Mouse (Mus musculus) limb, embryonic 10.5 days (tissue): ENCODE measurements around the gene AK157302. TPM values are rescaled to one million over a fixed set of nuclear protein-coding genes. Genes with fewer than 3 reads are reported as not detected.
"Not testable (repeated sequence)": the region's sequence is repeated elsewhere in the genome, so short reads cannot be mapped to it uniquely, and the experiment has no call there.

Source experiments
- DNase-seq: peaks from one replicate; pipeline ENCODE4 v3.0.0-alpha.2; 2017; ENCODE audit warnings: low spot score
- H3K27ac ChIP-seq: fragments of 300-500 bp; sonication (generic); 2 replicates; pipeline ENCODE4 v1.5.1; 2016; ENCODE audit warnings: mild to moderate bottlenecking
- H3K27me3 ChIP-seq: fragments of 300-500 bp; sonication (generic); 2 replicates; pipeline ENCODE4 v1.6.1; 2016; ENCODE audit warnings: low read depth, mild to moderate bottlenecking; ENCODE audit not compliant: poor library complexity, severe bottlenecking
- H3K36me3 ChIP-seq: fragments of 300-500 bp; sonication (generic); 2 replicates; pipeline ENCODE4 v1.6.1; 2016; ENCODE audit warnings: mild to moderate bottlenecking, moderate library complexity
- H3K4me1 ChIP-seq: fragments of 300-500 bp; sonication (generic); 2 replicates; pipeline ENCODE4 v1.6.1; 2016
- H3K4me3 ChIP-seq: fragments of 300-500 bp; sonication (generic); 2 replicates; pipeline ENCODE4 v1.5.1; 2016; ENCODE audit warnings: mild to moderate bottlenecking, moderate library complexity
- H3K9me3 ChIP-seq: fragments of 300-500 bp; sonication (generic); replicated peaks from 2 replicates; pipeline ENCODE4 v1.6.1; 2016; ENCODE audit warnings: mild to moderate bottlenecking
- WGBS: fragments of 180-500 bp; shearing (Covaris S2); methylation state at CpG from one replicate; pipeline ENCODE4 v1.1.7; 2016; 5-methylcytosine and 5-hydroxymethylcytosine counted together
- microRNA counts: library from miRNA; unstranded; fragments of <30 nt; microRNA quantifications from one replicate; lab custom pipeline; 2017
- microRNA-seq: library from miRNA; unstranded; fragments of <30 nt; microRNA quantifications from one replicate; pipeline ENCODE4, GENCODE M21; 2017
- polyA plus RNA-seq: library from polyadenylated mRNA; unstranded; fragments of >200 nt; fragmentation: Nextera tagmentation; extraction: Ambion mirVana; gene quantifications from 2 replicates; pipeline ENCODE4 v1.2.1, GENCODE M21; 2016

AK157302 gene
- polyA plus RNA-seq, 1 experiment from 2014 or later = 0.28 TPM

- WGBS = 4% methylated on average over 31 of the region's 31 CpGs
- not testable (repeated sequence) for H3K4me1 ChIP-seq, H3K36me3 ChIP-seq, H3K27me3 ChIP-seq, H3K9me3 ChIP-seq
- Histone ChIP-seq H3K27ac (peak within 1 kb of the TSS; percentile 70), H3K4me3 (peak within 1 kb of the TSS; percentile 56)
- peak; percentile 66 for DNase-seq
Observed at GRCm38 (mm10) chr13:21478759-21479670, 16.0 kb upstream of the AK157302 start, which contains the start of the genes Zkscan4 and Gm10065. Gene Zkscan4 (plus strand): TSS chr13:21478907. Gene Gm10065 (minus strand): TSS chr13:21479441.

GRCm38 (mm10) chr13:21486881-21487280, 8.1 kb upstream of the AK157302 start:
- no peaks in the 10 kb centered on the region for H3K9me3 ChIP-seq
- H3K27ac ChIP-seq = no peak overlapping the region
- WGBS = 91% methylated on average over 1 of the region's 1 CpGs
- no peak overlapping the region for H3K4me3 ChIP-seq
- DNase-seq = no peak
- no peaks in the 10 kb centered on the region for H3K4me1 ChIP-seq
- peaks cover 6% of the 10 kb centered on the region; the same call in 1 of the 2 replicates for H3K36me3 ChIP-seq
- H3K27me3 ChIP-seq = no peaks in the 10 kb centered on the region

- WGBS = 95% methylated on average over 5 of the region's 5 CpGs
- Histone ChIP-seq H3K4me3 (no peak overlapping the region), H3K27me3 (no peaks in the 10 kb centered on the region), H3K9me3 (no peaks in the 10 kb centered on the region), H3K4me1 (no peaks in the 10 kb centered on the region), H3K36me3 (no peaks in the 10 kb centered on the region), H3K27ac (no peak overlapping the region)
- no peak for DNase-seq
Observed at GRCm38 (mm10) chr13:21492847-21493246, 2.2 kb upstream of the AK157302 start.

- DNase-seq, H3K27me3 ChIP-seq, H3K9me3 ChIP-seq, H3K4me3 ChIP-seq, H3K27ac ChIP-seq, H3K4me1 ChIP-seq, H3K36me3 ChIP-seq: not testable (repeated sequence)
- 95% methylated on average over 17 of the region's 17 CpGs for WGBS
Observed at GRCm38 (mm10) chr13:21501182-21501581, 6.2 kb downstream of the AK157302 start, which contains the start of gene Gm11273. Gene Gm11273 (minus strand): TSS chr13:21501418.

- DNase-seq = no peak
- 88% methylated on average over 5 of the region's 5 CpGs for WGBS
- Histone ChIP-seq H3K27ac (no peak overlapping the region), H3K27me3 (no peaks in the 10 kb centered on the region), H3K4me1 (peaks cover 7% of the 10 kb centered on the region; the same call in 1 of the 2 replicates), H3K36me3 (no peaks in the 10 kb centered on the region), H3K4me3 (no peak overlapping the region), H3K9me3 (no peaks in the 10 kb centered on the region)
Observed at GRCm38 (mm10) chr13:21502296-21502695, 7.3 kb downstream of the AK157302 start.

GRCm38 (mm10) chr13:21506221-21506649, 11.2 kb downstream of the AK157302 start:
- Histone ChIP-seq H3K27me3 (no peaks in the 10 kb centered on the region), H3K36me3 (no peaks in the 10 kb centered on the region), H3K4me1 (peaks cover 7% of the 10 kb centered on the region; the same call in 1 of the 2 replicates), H3K27ac (peak overlapping the region; percentile 90), H3K4me3 (peak overlapping the region; percentile 67), H3K9me3 (no peaks in the 10 kb centered on the region)
- under 1% methylated on average over 21 of the region's 21 CpGs for WGBS
- peak; percentile 86 for DNase-seq

GRCm38 (mm10) chr13:21530136-21530535, 35.1 kb downstream of the AK157302 start:
- no peak for DNase-seq
- peak overlapping the region; percentile 93 for H3K4me3 ChIP-seq
- H3K4me1 ChIP-seq = peaks cover 8% of the 10 kb centered on the region; the same call in 1 of the 2 replicates
- no peaks in the 10 kb centered on the region for H3K27me3 ChIP-seq
- H3K36me3 ChIP-seq = peaks cover 20% of the 10 kb centered on the region
- no peaks in the 10 kb centered on the region for H3K9me3 ChIP-seq
- WGBS = 57% methylated on average over 7 of the region's 7 CpGs
- H3K27ac ChIP-seq = peak overlapping the region; percentile 99; the same call in 1 of the 2 replicates

GRCm38 (mm10) chr13:21530781-21531201, 35.8 kb downstream of the AK157302 start, which contains the start of gene Zkscan8:
Gene Zkscan8 (minus strand): TSS chr13:21531120.
- peak within 1 kb of the TSS; percentile 93 for H3K4me3 ChIP-seq
- H3K9me3 ChIP-seq = no peaks in the 10 kb centered on the region
- no peaks in the 10 kb centered on the region for H3K27me3 ChIP-seq
- H3K27ac ChIP-seq = peak within 1 kb of the TSS; percentile 99
- peaks cover 8% of the 10 kb centered on the region; the same call in 1 of the 2 replicates for H3K4me1 ChIP-seq
- WGBS = under 1% methylated on average over 39 of the region's 39 CpGs
- peak; percentile 93 for DNase-seq
- peaks cover 14% of the 10 kb centered on the region for H3K36me3 ChIP-seq

- Histone ChIP-seq H3K4me3 (no peak within 1 kb of the TSS), H3K9me3 (no peaks in the 10 kb centered on the region), H3K36me3 (no peaks in the 10 kb centered on the region), H3K27ac (no peak within 1 kb of the TSS), H3K4me1 (no peaks in the 10 kb centered on the region), H3K27me3 (no peaks in the 10 kb centered on the region)
- no peak for DNase-seq
- WGBS = 74% methylated on average over 1 of the region's 1 CpGs
Observed at GRCm38 (mm10) chr13:21542708-21543107, 47.7 kb downstream of the AK157302 start, which contains the start of gene Olfr1366. Gene Olfr1366 (minus strand): TSS chr13:21542808.

MicroRNAs within 50 kb of the gene (microRNA counts, 519-probe panel; counts per million panel counts)
- microRNA mmu-miR-1896 (lab: Ali Mortazavi, UCI) = 3,974 counts per million, percentile 78 among the panel's probes with 10 or more counts

Small RNA genes within 50 kb of the gene (microRNA-seq; reads per million reads assigned to microRNA genes)
- not detected for gene Mir1896

Other genes with a start within 250 kb of the AK157302 start
- not detected in 2 replicates for gene Gpx5, start 202.5 kb upstream of the AK157302 start, polyA plus RNA-seq
- gene Gpx6, start 183.1 kb upstream of the AK157302 start, polyA plus RNA-seq = 0.62 and 0.91 TPM in 2 replicates
- not detected in 2 replicates for gene Olfr1367, start 148.3 kb upstream of the AK157302 start, polyA plus RNA-seq
- gene Zscan12, start 132.4 kb upstream of the AK157302 start, polyA plus RNA-seq = 19.6 and 19.7 TPM in 2 replicates
- gene Zkscan3, start 92.5 kb upstream of the AK157302 start, polyA plus RNA-seq = 88.7 and 100 TPM in 2 replicates
- gene Pgbd1, start 54.2 kb upstream of the AK157302 start, polyA plus RNA-seq = 4.9 and 5.1 TPM in 2 replicates
- gene Zscan26, start 41.5 kb upstream of the AK157302 start, polyA plus RNA-seq = 26.1 and 29.9 TPM in 2 replicates
- 2.0 and 2.4 TPM in 2 replicates for gene Nkapl, start 26.7 kb upstream of the AK157302 start, polyA plus RNA-seq
- gene Zkscan4, start 16.3 kb upstream of the AK157302 start, polyA plus RNA-seq = 2.5 and 3.3 TPM in 2 replicates
- gene Gm10065, start 15.8 kb upstream of the AK157302 start, polyA plus RNA-seq = not detected in 2 replicates
- 3.6 and 5.0 TPM in 2 replicates for gene Gm11273, start 6.2 kb downstream of the AK157302 start, polyA plus RNA-seq
- 6.8 and 9.6 TPM in 2 replicates for gene Zkscan8, start 35.9 kb downstream of the AK157302 start, polyA plus RNA-seq
- 0.06 TPM in 1 of 2 replicates, not detected in the other for gene Olfr1366, start 47.6 kb downstream of the AK157302 start, polyA plus RNA-seq
- not detected in 2 replicates for gene Olfr1535, start 64.7 kb downstream of the AK157302 start, polyA plus RNA-seq
- gene Olfr1364, start 86.5 kb downstream of the AK157302 start, polyA plus RNA-seq = not detected in 2 replicates
- not detected in 2 replicates for gene Olfr1362, start 118.8 kb downstream of the AK157302 start, polyA plus RNA-seq
- not detected in 2 replicates for gene Olfr11, start 147.3 kb downstream of the AK157302 start, polyA plus RNA-seq
- not detected in 2 replicates for gene Olfr1361, start 168.2 kb downstream of the AK157302 start, polyA plus RNA-seq
- gene Olfr1360, start 182.2 kb downstream of the AK157302 start, polyA plus RNA-seq = not detected in 2 replicates
- gene Olfr1359, start 202.9 kb downstream of the AK157302 start, polyA plus RNA-seq = not detected in 2 replicates
- 1.7 and 2.0 TPM in 2 replicates for gene Hist1h2bl, start 220.9 kb downstream of the AK157302 start, polyA plus RNA-seq
- gene Hist1h2ai, start 221.2 kb downstream of the AK157302 start, polyA plus RNA-seq = 19.5 and 28.4 TPM in 2 replicates
- gene Hist1h3h, start 222.4 kb downstream of the AK157302 start, polyA plus RNA-seq = 8.0 and 10.2 TPM in 2 replicates
- gene Hist1h2bm, start 226.8 kb downstream of the AK157302 start, polyA plus RNA-seq = 6.8 and 7.9 TPM in 2 replicates
- gene Hist1h4j, start 239.8 kb downstream of the AK157302 start, polyA plus RNA-seq = 0.92 and 1.6 TPM in 2 replicates